Mouse (Mus musculus): ENCODE measurements around the gene Pgs1.

GRCm38 (mm10) chr11:117987968-117988367 is 1.9 kb downstream of the Pgs1 start:
- TF ChIP-seq CTCF (IDR thresholded peaks at IDR 0.05; ENCODE audit: extremely low read depth, insufficient read depth, insufficient read length, insufficient replicate concordance): no peak
- no peak for TF ChIP-seq POLR2A (IDR thresholded peaks at IDR 0.05; ENCODE audit: low read depth, low read length)

All from spleen, adult 2 months (tissue).